ENCODE assay signal across 8 mouse cellular contexts in the genomic region with DNA sequence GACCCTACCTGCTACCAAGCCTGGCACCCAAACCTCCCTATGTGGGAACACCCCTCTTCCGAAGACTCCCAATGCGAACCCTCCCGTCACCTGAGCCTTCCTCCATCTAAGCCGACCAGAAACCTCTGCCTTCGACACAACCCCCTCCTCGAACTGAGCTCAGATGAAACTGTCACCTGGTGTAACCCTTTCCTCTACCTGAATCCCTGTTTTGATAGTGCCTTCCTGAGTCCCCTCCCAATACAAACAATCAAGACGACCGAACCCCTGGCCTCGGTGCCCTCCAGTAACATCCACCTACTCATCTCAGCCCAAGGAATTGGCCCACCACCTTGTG. TPM values are rescaled to one million over a fixed set of nuclear protein-coding genes. Genes with fewer than 3 reads are reported as not detected.
A peak's percentile ranks its signal among the peaks of the same experiment; 100 is the strongest.
DNase-seq lines count a peak whose midpoint lies in the region; ATAC-seq and TF ChIP-seq lines count a peak whose summit lies in the region.

No protein-coding gene starts in this region.

- H3K9ac ChIP-seq in heart, embryonic 14.5 days (ENCODE audit: low read length): no peak overlapping the region
- peak overlapping the region; percentile 92 for H3K9ac ChIP-seq in midbrain, embryonic 13.5 days (replicated peaks)

- CTCF ChIA-PET in Patski (lab: Charles Lee): interaction anchor here (1.7 kb wide), 1 partner anchor 9 kb away, joined by 5 read pairs; the partner anchor contains the start of genes Alg3, Eef1akmt4 and Gm49333

- TF ChIP-seq CTCF in Patski (IDR thresholded peaks at IDR 0.05): no peak

- intact Hi-C loops in heart, postnatal 10 days (cut with DNase I): loop anchor here (5.0 kb wide), 1 partner anchor 123 kb away; the partner anchor contains the start of gene Eif2b5

- no peak for ATAC-seq in heart, embryonic 14.5 days (ENCODE audit: insufficient number of reproducible peaks, insufficient read depth, low FRiP score, low read depth)
- peak; percentile 0 for ATAC-seq in Patski
- peak; percentile 18; the same call in 1 of the 2 replicates for ATAC-seq in midbrain, embryonic 13.5 days

- peaks cover 45% of the 10 kb centered on the region for H3K27me3 ChIP-seq in heart, embryonic 14.5 days (ENCODE audit: control insufficient read depth, insufficient read depth, low read length)
- H3K27me3 ChIP-seq in Patski: no peaks in the 10 kb centered on the region
- H3K27me3 ChIP-seq in midbrain, embryonic 13.5 days: no peaks in the 10 kb centered on the region

- 0% methylated on average over 9 of the region's 9 CpGs for WGBS in heart, embryonic 14.5 days
- WGBS in midbrain, embryonic 13.5 days: under 1% methylated on average over 9 of the region's 9 CpGs

- H3K36me3 ChIP-seq in heart, embryonic 14.5 days (ENCODE audit: control insufficient read depth, insufficient read depth, low read length): no peaks in the 10 kb centered on the region
- H3K36me3 ChIP-seq in midbrain, embryonic 13.5 days: peaks cover 5% of the 10 kb centered on the region; the same call in 1 of the 2 replicates

- H3K27ac ChIP-seq in heart, embryonic 14.5 days (replicated peaks in 1 of 2; ENCODE audit: control insufficient read depth in 1 of 2, insufficient read depth in 1 of 2, low read depth in 2 of 2, low read length in 2 of 2): no peak overlapping the region
- peak overlapping the region; percentile 90 for H3K27ac ChIP-seq in midbrain, embryonic 13.5 days

- H3K4me2 ChIP-seq in heart, embryonic 14.5 days (ENCODE audit: low read length): peak overlapping the region; percentile 100
- H3K4me2 ChIP-seq in midbrain, embryonic 13.5 days (replicated peaks): peak overlapping the region; percentile 78

- peaks cover 5 to 31% of the 10 kb centered on the region in 2 experiments; a peak in 3 of 4 replicates for H3K4me1 ChIP-seq in heart, embryonic 14.5 days (ENCODE audit: control insufficient read depth in 2 of 2, insufficient read depth in 2 of 2, low read length in 2 of 2)
- peaks cover 34% of the 10 kb centered on the region for H3K4me1 ChIP-seq in midbrain, embryonic 13.5 days (replicated peaks)

- POLR2A ChIA-PET in Patski (lab: Charles Lee): interaction anchor here (1.2 to 1.3 kb wide), 2 partner anchors 9 to 72 kb away, joined by 4 to 5 read pairs; partner anchors contain the start of genes Abcf3, Alg3, Eef1akmt4 and Gm49333

- in situ Hi-C loops in Patski (cut with MboI; ENCODE audit: low pct_unique_long_range_greater_than_20kb): no loop called here

- peak overlapping the region; percentile 62 to 68 for H3K4me3 ChIP-seq in heart, embryonic 14.5 days (ENCODE audit: control insufficient read depth in 1 of 2, insufficient read depth in 1 of 2, low read depth in 1 of 2, low read length in 2 of 2)
- peak overlapping the region; percentile 74 for H3K4me3 ChIP-seq in midbrain, embryonic 13.5 days (replicated peaks)

- no peaks in the 10 kb centered on the region for H3K9me3 ChIP-seq in heart, embryonic 14.5 days (ENCODE audit: control insufficient read depth, low read length)
- no peaks in the 10 kb centered on the region for H3K9me3 ChIP-seq in midbrain, embryonic 13.5 days

- DNase-seq in heart, adult 11 months: no peak
- DNase-seq in Patski (ENCODE audit: low read depth, low spot score): no peak
- DNase-seq in heart, postnatal 10 days: peak; percentile 4 to 9
- no peak for DNase-seq in right cerebral cortex, adult 2 months (ENCODE audit: low spot score in 2 of 2)
- DNase-seq in spleen, adult 12 weeks (ENCODE audit: low spot score): no peak
- DNase-seq in gastrocnemius, postnatal 4 days (ENCODE audit: low spot score in 2 of 2): no peak

RNA-seq across cellular contexts. Expression of gene Camk2n2, which starts 0.7 kb away (rescaled TPM):
- 0.40 and 0.57 TPM in 2 replicates for polyA plus RNA-seq in heart, embryonic 14.5 days (2014; fragmentation: Nextera tagmentation; extraction: Ambion mirVana)
- 11.5 TPM for polyA plus RNA-seq in Patski (2021)
- 1 to 10 TPM; 1.3 to 1.6 TPM for total RNA-seq in heart, postnatal 10 days (2021)
- polyA plus RNA-seq in midbrain, embryonic 13.5 days (2015; fragmentation: Nextera tagmentation; extraction: Ambion mirVana): 15.1 and 17.6 TPM in 2 replicates
- total RNA-seq in gastrocnemius, postnatal 4 days (2021): 1 to 10 TPM; 2.1 to 2.3 TPM

RNA-seq across cellular contexts. Expression of gene Alg3, which starts 8.8 kb away (rescaled TPM):
- 29.3 and 31.4 TPM in 2 replicates for polyA plus RNA-seq in heart, embryonic 14.5 days (2014; fragmentation: Nextera tagmentation; extraction: Ambion mirVana)
- 21.5 TPM for polyA plus RNA-seq in Patski (2021)
- total RNA-seq in heart, postnatal 10 days (2021): 10 to 100 TPM; 11.3 to 11.8 TPM
- 40.6 and 43.5 TPM in 2 replicates for polyA plus RNA-seq in midbrain, embryonic 13.5 days (2015; fragmentation: Nextera tagmentation; extraction: Ambion mirVana)
- 10 to 100 TPM in 1 of 2 experiments, 1 to 10 TPM in 1; 8.7 to 11.0 TPM for total RNA-seq in gastrocnemius, postnatal 4 days (2021)

RNA-seq across cellular contexts. Expression of gene Gm49333, which starts 9.0 kb away (rescaled TPM):
- polyA plus RNA-seq in heart, embryonic 14.5 days (2014; fragmentation: Nextera tagmentation; extraction: Ambion mirVana): 0.14 TPM in 1 of 2 replicates, not detected in the other
- 0.03 TPM for polyA plus RNA-seq in Patski (2021)
- total RNA-seq in heart, postnatal 10 days (2021): under 1 TPM in 1 of 2 experiments, not detected in 1; 0.20 TPM
- polyA plus RNA-seq in midbrain, embryonic 13.5 days (2015; fragmentation: Nextera tagmentation; extraction: Ambion mirVana): not detected in 2 replicates
- total RNA-seq in gastrocnemius, postnatal 4 days (2021): not detected

RNA-seq across cellular contexts. Expression of gene Eef1akmt4, which starts 9.0 kb away (rescaled TPM):
- polyA plus RNA-seq in heart, embryonic 14.5 days (2014; fragmentation: Nextera tagmentation; extraction: Ambion mirVana): 19.4 TPM in 2 replicates
- polyA plus RNA-seq in Patski (2021): 8.6 TPM
- 1 to 10 TPM; 5.1 to 5.3 TPM for total RNA-seq in heart, postnatal 10 days (2021)
- 14.9 and 15.1 TPM in 2 replicates for polyA plus RNA-seq in midbrain, embryonic 13.5 days (2015; fragmentation: Nextera tagmentation; extraction: Ambion mirVana)
- 1 to 10 TPM; 8.2 to 8.8 TPM for total RNA-seq in gastrocnemius, postnatal 4 days (2021)

RNA-seq across cellular contexts. Expression of gene Ece2, which starts 9.3 kb away (rescaled TPM):
- polyA plus RNA-seq in heart, embryonic 14.5 days (2014; fragmentation: Nextera tagmentation; extraction: Ambion mirVana): 0.22 and 0.53 TPM in 2 replicates
- 0.12 TPM for polyA plus RNA-seq in Patski (2021)
- under 1 TPM; 0.62 TPM for total RNA-seq in heart, postnatal 10 days (2021)
- 12.1 TPM in 2 replicates for polyA plus RNA-seq in midbrain, embryonic 13.5 days (2015; fragmentation: Nextera tagmentation; extraction: Ambion mirVana)
- total RNA-seq in gastrocnemius, postnatal 4 days (2021): 1 to 10 TPM in 1 of 2 experiments, under 1 TPM in 1; 0.74 to 2.4 TPM

Comparison
In these comparisons a context has a peak if more than half of its experiments do, and no peak if none do; other contexts are left out.
1. DNase-seq: peak in heart, postnatal 10 days (2 of 2); none in heart, adult 11 months (single experiment), Patski (single experiment), right cerebral cortex, adult 2 months (0 of 2), spleen, adult 12 weeks (single experiment) and gastrocnemius, postnatal 4 days (0 of 2).